Mouse (Mus musculus) intestine, embryonic 14.5 days (tissue): ENCODE data around the gene Arhgap29. TPM values are rescaled to one million over a fixed set of nuclear protein-coding genes. Genes with fewer than 3 reads are reported as not detected.

Source experiments
- ATAC-seq: fragments of 200-750 bp; cut with Nextera tagmentation; replicated peaks from 2 replicates; pipeline ENCODE4 v1.8.0; 2017; ENCODE audit warnings: low read depth, moderate number of reproducible peaks, moderate TSS enrichment, moderate library complexity; ENCODE audit not compliant: low FRiP score, low TSS enrichment
- DNase-seq: peaks from one replicate; pipeline ENCODE4 v3.0.0-alpha.2; 2018; ENCODE audit warnings: low spot score
- H3K27ac ChIP-seq: fragments of 300-500 bp; sonication (generic); 2 replicates; pipeline ENCODE4 v1.5.1; 2014; ENCODE audit warnings: low read depth, mild to moderate bottlenecking, control low read depth
- H3K27me3 ChIP-seq: fragments of 300-500 bp; sonication (generic); replicated peaks from 2 replicates; pipeline ENCODE4 v1.6.1; 2014; ENCODE audit warnings: low read length, control low read depth; ENCODE audit not compliant: control insufficient read depth, insufficient read depth
- H3K36me3 ChIP-seq: fragments of 300-500 bp; sonication (generic); 2 replicates; pipeline ENCODE4 v1.6.1; 2014; ENCODE audit warnings: low read length, control low read depth; ENCODE audit not compliant: control insufficient read depth, insufficient read depth
- H3K4me1 ChIP-seq: fragments of 300-500 bp; sonication (generic); replicated peaks from 2 replicates; pipeline ENCODE4 v1.6.1; 2014; ENCODE audit warnings: low read length, control low read depth, mixed read lengths; ENCODE audit not compliant: control insufficient read depth, insufficient read depth
- H3K4me2 ChIP-seq: fragments of 300-500 bp; sonication (generic); 2 replicates; pipeline ENCODE4 v1.6.1; 2014; ENCODE audit warnings: low read length
- H3K4me3 ChIP-seq: fragments of 300-500 bp; sonication (generic); 2 replicates; pipeline ENCODE4 v1.5.1; 2014; ENCODE audit warnings: low read depth, low read length, control low read depth, mixed read lengths
- H3K9ac ChIP-seq: fragments of 300-500 bp; sonication (generic); 2 replicates; pipeline ENCODE4 v1.6.1; 2014; ENCODE audit warnings: mild to moderate bottlenecking, low read length
- H3K9me3 ChIP-seq: fragments of 300-500 bp; sonication (generic); 2 replicates; pipeline ENCODE4 v1.6.1; 2016; ENCODE audit warnings: low read length, control low read depth; ENCODE audit not compliant: control insufficient read depth
- WGBS: fragments of 180-500 bp; shearing (Covaris S2); extraction: QIAGEN DNeasy Blood & Tissue Kit; methylation state at CpG from one replicate; pipeline ENCODE4 v1.1.7; 2014; 5-methylcytosine and 5-hydroxymethylcytosine counted together
- polyA plus RNA-seq: library from polyadenylated mRNA; unstranded; fragments of >200 nt; fragmentation: Nextera tagmentation; extraction: Ambion mirVana; gene quantifications from 2 replicates; pipeline ENCODE4 v1.2.1, GENCODE M21; 2014

Gene Arhgap29
- polyA plus RNA-seq, 1 experiment from 2014 or later = 57.8 TPM

GRCm38 (mm10) chr3:121915191-121915590, 37.1 kb upstream of the Arhgap29 start:
- DNase-seq = no peak
- no peak overlapping the region for H3K4me3 ChIP-seq
- no peak for ATAC-seq
- H3K4me1 ChIP-seq = peaks cover 7% of the 10 kb centered on the region
- H3K9me3 ChIP-seq = no peaks in the 10 kb centered on the region
- no peak overlapping the region for H3K9ac ChIP-seq
- no peak overlapping the region for H3K4me2 ChIP-seq
- peak overlapping the region; percentile 48; the same call in 1 of the 2 replicates for H3K27ac ChIP-seq
- H3K27me3 ChIP-seq = no peaks in the 10 kb centered on the region
- 55% methylated on average over 6 of the region's 6 CpGs for WGBS
- H3K36me3 ChIP-seq = no peaks in the 10 kb centered on the region

- H3K27ac ChIP-seq = no peak overlapping the region
- H3K4me3 ChIP-seq = no peak overlapping the region
- no peak for DNase-seq
- H3K4me1 ChIP-seq = peaks cover 7% of the 10 kb centered on the region
- no peaks in the 10 kb centered on the region for H3K9me3 ChIP-seq
- no peaks in the 10 kb centered on the region for H3K27me3 ChIP-seq
- ATAC-seq = no peak
- H3K36me3 ChIP-seq = no peaks in the 10 kb centered on the region
- H3K9ac ChIP-seq = no peak overlapping the region
- H3K4me2 ChIP-seq = no peak overlapping the region
- 80% methylated on average over 5 of the region's 5 CpGs for WGBS
Measured at GRCm38 (mm10) chr3:121916802-121917532, 35.4 kb upstream of the Arhgap29 start.

- H3K9ac ChIP-seq = no peak overlapping the region
- ATAC-seq = no peak
- no peak overlapping the region for H3K4me2 ChIP-seq
- H3K27ac ChIP-seq = no peak overlapping the region
- peaks cover 7% of the 10 kb centered on the region for H3K4me1 ChIP-seq
- WGBS = 82% methylated on average over 7 of the region's 7 CpGs
- no peak for DNase-seq
- H3K4me3 ChIP-seq = no peak overlapping the region
- no peaks in the 10 kb centered on the region for H3K27me3 ChIP-seq
- no peaks in the 10 kb centered on the region for H3K36me3 ChIP-seq
- H3K9me3 ChIP-seq = no peaks in the 10 kb centered on the region
Measured at GRCm38 (mm10) chr3:121917658-121918057, 34.7 kb upstream of the Arhgap29 start.

- Histone ChIP-seq H3K9me3 (no peaks in the 10 kb centered on the region), H3K4me2 (no peak overlapping the region), H3K27ac (no peak overlapping the region), H3K4me1 (peaks cover 3% of the 10 kb centered on the region; the same call in 1 of the 2 replicates), H3K4me3 (no peak overlapping the region), H3K27me3 (no peaks in the 10 kb centered on the region), H3K9ac (no peak overlapping the region), H3K36me3 (no peaks in the 10 kb centered on the region)
- no peak for ATAC-seq
- DNase-seq = no peak
- WGBS = 82% methylated on average over 5 of the region's 5 CpGs
Measured at GRCm38 (mm10) chr3:121919961-121920360, 32.4 kb upstream of the Arhgap29 start.

- no peak overlapping the region for H3K27ac ChIP-seq
- H3K9me3 ChIP-seq = no peaks in the 10 kb centered on the region
- no peaks in the 10 kb centered on the region for H3K36me3 ChIP-seq
- DNase-seq = no peak
- no peak overlapping the region for H3K4me2 ChIP-seq
- 73% methylated on average over 3 of the region's 3 CpGs for WGBS
- H3K9ac ChIP-seq = no peak overlapping the region
- H3K4me1 ChIP-seq = peaks cover 7% of the 10 kb centered on the region; the same call in 1 of the 2 replicates
- ATAC-seq = no peak
- no peak overlapping the region for H3K4me3 ChIP-seq
- H3K27me3 ChIP-seq = no peaks in the 10 kb centered on the region
Measured at GRCm38 (mm10) chr3:121920769-121921168, 31.6 kb upstream of the Arhgap29 start.

GRCm38 (mm10) chr3:121924768-121925486, 27.4 kb upstream of the Arhgap29 start:
- 25% methylated on average over 11 of the region's 11 CpGs for WGBS
- ATAC-seq = peak; percentile 89
- Histone ChIP-seq H3K9ac (no peak overlapping the region), H3K9me3 (no peaks in the 10 kb centered on the region), H3K27ac (no peak overlapping the region), H3K4me2 (no peak overlapping the region), H3K4me1 (peaks cover 7% of the 10 kb centered on the region; the same call in 1 of the 2 replicates), H3K36me3 (no peaks in the 10 kb centered on the region), H3K27me3 (no peaks in the 10 kb centered on the region), H3K4me3 (no peak overlapping the region)
- no peak for DNase-seq

- Histone ChIP-seq H3K4me2 (no peak overlapping the region), H3K36me3 (no peaks in the 10 kb centered on the region), H3K27me3 (no peaks in the 10 kb centered on the region), H3K9ac (no peak overlapping the region), H3K4me3 (no peak overlapping the region), H3K27ac (no peak overlapping the region), H3K9me3 (no peaks in the 10 kb centered on the region), H3K4me1 (peaks cover 7% of the 10 kb centered on the region; the same call in 1 of the 2 replicates)
- DNase-seq (no peak), ATAC-seq (no peak)
- 85% methylated on average over 3 of the region's 3 CpGs for WGBS
Measured at GRCm38 (mm10) chr3:121927601-121928000, 24.7 kb upstream of the Arhgap29 start.

GRCm38 (mm10) chr3:121932815-121933214, 19.5 kb upstream of the Arhgap29 start:
- no peaks in the 10 kb centered on the region for H3K9me3 ChIP-seq
- no peak overlapping the region for H3K4me3 ChIP-seq
- H3K36me3 ChIP-seq = no peaks in the 10 kb centered on the region
- no peak overlapping the region for H3K27ac ChIP-seq
- H3K4me1 ChIP-seq = no peaks in the 10 kb centered on the region
- no peak overlapping the region for H3K9ac ChIP-seq
- DNase-seq (peak; percentile 25), ATAC-seq (no peak)
- no peak overlapping the region for H3K4me2 ChIP-seq
- no peaks in the 10 kb centered on the region for H3K27me3 ChIP-seq
- WGBS = 80% methylated on average over 4 of the region's 4 CpGs
